Mouse (Mus musculus): ENCODE data around the gene Ddx46.
A peak's percentile ranks its signal among the peaks of the same experiment; 100 is the strongest.

GRCm38 (mm10) chr13:55692535-55693242, 57.9 kb downstream of the Ddx46 start, which contains the start of gene B230219D22Rik:
- TF ChIP-seq POLR2A (IDR thresholded peaks at IDR 0.05; ENCODE audit: borderline replicate concordance, extremely low read depth, insufficient read depth, insufficient read length, poor library complexity, severe bottlenecking) (peak; percentile 94), CTCF (IDR thresholded peaks at IDR 0.05; ENCODE audit: borderline replicate concordance, extremely low read depth, insufficient read depth, insufficient read length) (no peak)
